Mouse (Mus musculus): ENCODE measurements around the gene Rbfox1. TPM values are rescaled to one million over a fixed set of nuclear protein-coding genes. Genes with fewer than 3 reads are reported as not detected.

Rbfox1 gene
- polyA plus RNA-seq, 1 experiment from 2014 or later, result 13.9 TPM

- DNase-seq (ENCODE audit: low spot score), result no peak
- no peak overlapping the region for H3K27ac ChIP-seq (replicated peaks; ENCODE audit: low read depth, low read length)
These were observed 157.6 kb downstream of the Rbfox1 start for GRCm38 (mm10) chr16:6042766-6043165.

DNA sequence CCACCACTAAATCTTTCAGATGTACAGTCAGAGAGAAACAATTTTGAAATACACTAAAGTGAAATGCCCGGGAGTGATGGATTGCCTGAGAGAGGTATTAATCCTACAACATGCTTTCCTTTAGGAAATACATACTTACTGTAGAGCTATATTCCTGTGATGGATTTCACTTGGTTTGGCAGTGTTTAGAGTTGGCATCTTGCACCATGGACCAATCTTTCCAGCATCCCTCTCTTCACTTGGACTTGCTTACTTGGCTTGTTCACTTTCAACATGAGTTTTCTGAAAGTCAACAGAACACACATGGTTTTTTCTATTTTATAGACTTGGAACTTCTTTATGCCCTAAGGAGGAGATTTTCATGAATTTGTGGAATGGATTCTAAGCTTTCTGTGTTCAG, 163.4 kb downstream of the Rbfox1 start:
- no peaks in the 10 kb centered on the region for H3K4me1 ChIP-seq (ENCODE audit: control insufficient read depth, insufficient read depth, low read length)
- H3K27ac ChIP-seq (replicated peaks; ENCODE audit: low read depth, low read length), result no peak overlapping the region
- no peak for ATAC-seq (ENCODE audit: low read depth)
- no peak for DNase-seq (ENCODE audit: low spot score)
- no peak overlapping the region for H3K9ac ChIP-seq (ENCODE audit: low read depth, low read length)
- H3K36me3 ChIP-seq (ENCODE audit: control insufficient read depth, insufficient read depth, low read length), result no peaks in the 10 kb centered on the region
- no peak overlapping the region for H3K4me3 ChIP-seq (ENCODE audit: low read depth, low read length)
- no peaks in the 10 kb centered on the region for H3K27me3 ChIP-seq (replicated peaks; ENCODE audit: control insufficient read depth, insufficient read depth, low read length)
- no peak overlapping the region for H3K4me2 ChIP-seq (ENCODE audit: low read depth, low read length)
- H3K9me3 ChIP-seq (ENCODE audit: control insufficient read depth, low read length), result no peaks in the 10 kb centered on the region
- 84% methylated on average over 1 of the region's 1 CpGs for WGBS

More at GRCm38 (mm10) chr16:6042766-6043165, 157.6 kb downstream of the Rbfox1 start:
- Histone ChIP-seq H3K9me3 (ENCODE audit: control insufficient read depth, low read length) (no peaks in the 10 kb centered on the region), H3K9ac (ENCODE audit: low read depth, low read length) (no peak overlapping the region), H3K4me1 (ENCODE audit: control insufficient read depth, insufficient read depth, low read length) (no peaks in the 10 kb centered on the region), H3K27me3 (replicated peaks; ENCODE audit: control insufficient read depth, insufficient read depth, low read length) (no peaks in the 10 kb centered on the region), H3K4me3 (ENCODE audit: low read depth, low read length) (no peak overlapping the region), H3K36me3 (ENCODE audit: control insufficient read depth, insufficient read depth, low read length) (no peaks in the 10 kb centered on the region), H3K4me2 (ENCODE audit: low read depth, low read length) (no peak overlapping the region)
- no peak for ATAC-seq (ENCODE audit: low read depth)
- 71% methylated on average over 3 of the region's 3 CpGs for WGBS

GRCm38 (mm10) chr16:6062495-6062894, 177.3 kb downstream of the Rbfox1 start:
- Histone ChIP-seq H3K9me3 (ENCODE audit: control insufficient read depth, low read length) (no peaks in the 10 kb centered on the region), H3K4me1 (ENCODE audit: control insufficient read depth, insufficient read depth, low read length) (no peaks in the 10 kb centered on the region), H3K4me2 (ENCODE audit: low read depth, low read length) (no peak overlapping the region), H3K36me3 (ENCODE audit: control insufficient read depth, insufficient read depth, low read length) (no peaks in the 10 kb centered on the region), H3K27me3 (replicated peaks; ENCODE audit: control insufficient read depth, insufficient read depth, low read length) (no peaks in the 10 kb centered on the region), H3K4me3 (ENCODE audit: low read depth, low read length) (no peak overlapping the region), H3K27ac (replicated peaks; ENCODE audit: low read depth, low read length) (no peak overlapping the region), H3K9ac (ENCODE audit: low read depth, low read length) (no peak overlapping the region)
- DNase-seq (ENCODE audit: low spot score) (no peak), ATAC-seq (ENCODE audit: low read depth) (no peak)
- WGBS, result 78% methylated on average over 1 of the region's 1 CpGs

GRCm38 (mm10) chr16:6065481-6065880, 180.3 kb downstream of the Rbfox1 start:
- Histone ChIP-seq H3K27ac (replicated peaks; ENCODE audit: low read depth, low read length) (no peak overlapping the region), H3K9me3 (ENCODE audit: control insufficient read depth, low read length) (no peaks in the 10 kb centered on the region), H3K4me3 (ENCODE audit: low read depth, low read length) (no peak overlapping the region), H3K27me3 (replicated peaks; ENCODE audit: control insufficient read depth, insufficient read depth, low read length) (no peaks in the 10 kb centered on the region), H3K36me3 (ENCODE audit: control insufficient read depth, insufficient read depth, low read length) (no peaks in the 10 kb centered on the region), H3K9ac (ENCODE audit: low read depth, low read length) (no peak overlapping the region), H3K4me1 (ENCODE audit: control insufficient read depth, insufficient read depth, low read length) (no peaks in the 10 kb centered on the region), H3K4me2 (ENCODE audit: low read depth, low read length) (no peak overlapping the region)
- 78% methylated on average over 4 of the region's 4 CpGs for WGBS
- no peak for DNase-seq (ENCODE audit: low spot score)
- no peak for ATAC-seq (ENCODE audit: low read depth)

DNA sequence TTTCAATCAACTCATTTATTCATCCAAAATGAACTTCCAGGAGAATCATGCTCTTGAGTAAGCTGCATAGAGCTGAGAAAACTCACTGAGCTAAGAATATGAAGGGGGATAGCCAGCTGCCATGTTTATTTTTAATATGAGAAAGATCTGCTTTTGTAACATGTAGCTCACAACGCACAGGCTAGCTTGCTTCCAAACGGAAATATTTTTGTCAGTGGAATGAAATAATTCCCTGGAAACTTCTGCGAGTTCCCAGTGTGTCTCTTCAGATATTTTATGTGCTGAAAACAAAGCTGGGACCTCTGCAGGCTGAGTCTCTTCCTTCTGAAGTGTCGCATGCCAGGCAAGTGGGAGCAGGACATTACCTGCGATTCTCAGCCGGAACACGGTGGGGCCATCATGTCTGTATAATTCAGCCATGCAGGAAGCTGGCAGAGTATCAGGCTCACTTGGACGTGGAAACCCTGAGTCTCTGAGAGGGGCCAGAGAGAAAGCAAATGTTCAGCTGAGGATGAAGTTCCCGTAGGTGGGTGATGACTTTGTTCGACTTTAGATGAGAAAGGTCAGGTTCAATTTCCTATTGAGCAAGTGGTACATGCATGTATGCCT, 190.4 kb downstream of the Rbfox1 start:
- no peak overlapping the region for H3K27ac ChIP-seq (replicated peaks; ENCODE audit: low read depth, low read length)
- H3K4me3 ChIP-seq (ENCODE audit: low read depth, low read length), result no peak overlapping the region
- no peak overlapping the region for H3K9ac ChIP-seq (ENCODE audit: low read depth, low read length)
- H3K36me3 ChIP-seq (ENCODE audit: control insufficient read depth, insufficient read depth, low read length), result no peaks in the 10 kb centered on the region
- no peak for ATAC-seq (ENCODE audit: low read depth)
- no peaks in the 10 kb centered on the region for H3K9me3 ChIP-seq (ENCODE audit: control insufficient read depth, low read length)
- WGBS, result 76% methylated on average over 10 of the region's 10 CpGs
- H3K27me3 ChIP-seq (replicated peaks; ENCODE audit: control insufficient read depth, insufficient read depth, low read length), result no peaks in the 10 kb centered on the region
- no peak for DNase-seq (ENCODE audit: low spot score)
- no peak overlapping the region for H3K4me2 ChIP-seq (ENCODE audit: low read depth, low read length)
- H3K4me1 ChIP-seq (ENCODE audit: control insufficient read depth, insufficient read depth, low read length), result no peaks in the 10 kb centered on the region

DNA sequence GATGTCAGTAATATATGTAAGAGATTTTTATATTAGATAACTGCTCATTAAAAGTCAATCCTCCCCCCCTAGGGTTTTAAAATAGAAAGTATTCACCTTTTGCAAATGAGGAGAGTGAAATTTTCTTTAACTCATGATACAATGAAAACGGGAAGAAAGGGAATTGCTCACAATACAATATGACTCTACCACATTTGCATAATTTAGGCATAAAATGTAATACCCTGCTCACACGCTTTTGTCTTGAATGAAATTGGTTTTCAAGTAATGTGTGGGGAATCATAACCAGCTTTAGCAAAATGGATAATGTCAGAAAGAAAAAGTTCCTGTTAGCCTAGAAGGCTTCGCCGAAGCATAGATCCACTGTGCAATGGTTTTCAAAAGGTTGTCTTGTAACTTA, 193.9 kb downstream of the Rbfox1 start:
- no peak overlapping the region for H3K4me3 ChIP-seq (ENCODE audit: low read depth, low read length)
- no peaks in the 10 kb centered on the region for H3K36me3 ChIP-seq (ENCODE audit: control insufficient read depth, insufficient read depth, low read length)
- DNase-seq (ENCODE audit: low spot score), result no peak
- 69% methylated on average over 4 of the region's 4 CpGs for WGBS
- no peak overlapping the region for H3K9ac ChIP-seq (ENCODE audit: low read depth, low read length)
- no peak overlapping the region for H3K4me2 ChIP-seq (ENCODE audit: low read depth, low read length)
- H3K27ac ChIP-seq (replicated peaks; ENCODE audit: low read depth, low read length), result no peak overlapping the region
- H3K9me3 ChIP-seq (ENCODE audit: control insufficient read depth, low read length), result no peaks in the 10 kb centered on the region
- no peak for ATAC-seq (ENCODE audit: low read depth)
- H3K27me3 ChIP-seq (replicated peaks; ENCODE audit: control insufficient read depth, insufficient read depth, low read length), result no peaks in the 10 kb centered on the region
- no peaks in the 10 kb centered on the region for H3K4me1 ChIP-seq (ENCODE audit: control insufficient read depth, insufficient read depth, low read length)

DNA sequence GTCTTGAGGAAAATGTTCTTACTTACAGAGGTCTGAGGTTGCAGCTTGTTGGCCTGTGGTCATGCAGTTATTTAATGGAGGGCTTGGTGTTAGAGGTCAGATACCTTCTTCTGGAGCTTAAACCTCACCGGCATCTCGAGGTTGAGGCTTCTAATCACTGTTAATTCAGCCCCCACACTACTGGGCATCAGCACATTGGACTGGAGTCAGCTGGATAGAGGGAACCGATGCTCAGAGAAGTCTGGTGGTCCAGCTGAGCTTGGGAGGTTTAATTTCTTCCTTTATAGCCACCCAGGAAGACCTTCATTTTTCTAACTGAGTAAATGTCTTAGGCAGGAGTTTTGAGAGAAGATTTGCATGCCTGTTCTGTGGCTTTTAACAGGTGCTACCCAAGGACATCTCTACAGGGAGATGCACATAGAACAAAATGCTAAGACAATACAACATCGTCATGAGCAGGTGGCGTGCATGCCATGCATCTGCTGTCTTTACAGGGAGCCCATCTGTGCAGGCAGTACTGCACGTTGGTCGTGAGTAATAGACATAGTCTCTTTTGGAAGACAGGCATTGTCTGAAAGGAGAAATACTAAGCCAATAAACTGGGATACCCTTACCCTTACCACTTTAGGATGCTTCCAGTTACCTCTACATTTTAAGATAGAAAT, 199.7 kb downstream of the Rbfox1 start:
- Histone ChIP-seq H3K27ac (replicated peaks; ENCODE audit: low read depth, low read length) (no peak overlapping the region), H3K4me3 (ENCODE audit: low read depth, low read length) (no peak overlapping the region), H3K4me2 (ENCODE audit: low read depth, low read length) (no peak overlapping the region), H3K4me1 (ENCODE audit: control insufficient read depth, insufficient read depth, low read length) (no peaks in the 10 kb centered on the region), H3K36me3 (ENCODE audit: control insufficient read depth, insufficient read depth, low read length) (no peaks in the 10 kb centered on the region), H3K9ac (ENCODE audit: low read depth, low read length) (no peak overlapping the region), H3K9me3 (ENCODE audit: control insufficient read depth, low read length) (no peaks in the 10 kb centered on the region), H3K27me3 (replicated peaks; ENCODE audit: control insufficient read depth, insufficient read depth, low read length) (no peaks in the 10 kb centered on the region)
- WGBS, result 77% methylated on average over 7 of the region's 7 CpGs
- ATAC-seq (ENCODE audit: low read depth), result no peak
- no peak for DNase-seq (ENCODE audit: low spot score)

DNA sequence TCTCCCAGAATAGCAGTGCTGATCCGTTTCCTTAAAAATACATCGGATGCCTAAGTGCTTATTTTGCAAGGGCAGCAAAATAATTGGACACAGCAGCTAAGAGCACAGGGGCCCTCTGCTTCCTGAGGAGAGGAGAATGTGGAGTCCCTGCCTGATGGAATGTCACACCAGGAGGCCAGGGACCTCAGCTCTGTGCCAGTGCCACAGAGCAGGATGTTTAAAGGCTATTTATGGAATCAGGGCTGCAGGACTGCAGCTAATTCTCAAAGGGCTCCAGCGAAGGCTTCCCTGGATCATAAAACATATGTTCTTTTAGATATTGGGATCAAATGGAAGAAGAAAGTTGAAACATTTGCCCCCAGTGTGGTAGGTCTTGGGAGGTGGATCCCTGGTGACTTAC, 201.0 kb downstream of the Rbfox1 start:
- Histone ChIP-seq H3K4me1 (ENCODE audit: control insufficient read depth, insufficient read depth, low read length) (no peaks in the 10 kb centered on the region), H3K36me3 (ENCODE audit: control insufficient read depth, insufficient read depth, low read length) (no peaks in the 10 kb centered on the region), H3K27me3 (replicated peaks; ENCODE audit: control insufficient read depth, insufficient read depth, low read length) (no peaks in the 10 kb centered on the region), H3K9me3 (ENCODE audit: control insufficient read depth, low read length) (no peaks in the 10 kb centered on the region), H3K4me3 (ENCODE audit: low read depth, low read length) (no peak overlapping the region), H3K9ac (ENCODE audit: low read depth, low read length) (no peak overlapping the region), H3K27ac (replicated peaks; ENCODE audit: low read depth, low read length) (no peak overlapping the region), H3K4me2 (ENCODE audit: low read depth, low read length) (no peak overlapping the region)
- 18% methylated on average over 3 of the region's 3 CpGs for WGBS
- ATAC-seq (ENCODE audit: low read depth) (no peak), DNase-seq (ENCODE audit: low spot score) (peak; percentile 46)

Measured in embryonic facial prominence, embryonic 14.5 days (tissue).